Mouse (Mus musculus) cerebellum, postnatal 10 days (tissue): ENCODE data around the gene Nuak1.

Source experiments
- DNase-seq, 2 experiments: peaks; one replicate each; pipeline ENCODE4 v3.0.0; 2021; ENCODE audit warnings: mixed read lengths in 2 of 2

The Nuak1 gene

GRCm38 (mm10) chr10:84377956-84378355, 62.4 kb downstream of the Nuak1 start:
- DNase-seq, result no peak

GRCm38 (mm10) chr10:84376346-84376745, 64.1 kb downstream of the Nuak1 start:
- DNase-seq, result no peak

DNA sequence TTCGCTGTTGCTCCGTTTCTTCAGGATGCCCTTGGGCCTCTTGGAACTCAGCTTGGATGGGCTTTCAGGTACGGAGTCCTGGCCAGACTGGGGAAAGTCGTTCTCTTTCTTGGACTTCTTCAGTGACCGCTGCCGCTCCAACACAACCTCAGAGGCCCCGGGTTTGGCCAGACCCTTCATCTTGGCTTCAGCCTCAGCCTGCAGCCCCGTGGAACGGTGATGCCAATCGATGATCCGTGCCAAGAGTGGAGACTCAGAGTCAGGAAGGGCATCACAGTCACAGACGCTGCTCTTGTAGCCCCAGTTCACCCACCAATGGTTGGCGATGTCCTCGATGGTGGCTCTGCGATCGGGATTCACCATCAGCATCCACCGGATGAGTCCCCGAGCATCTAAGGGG, 65.4 kb downstream of the Nuak1 start:
- DNase-seq, result peak; percentile 81 to 86

GRCm38 (mm10) chr10:84373476-84373875, 66.9 kb downstream of the Nuak1 start:
- DNase-seq, result no peak

GRCm38 (mm10) chr10:84372161-84373095, 68.0 kb downstream of the Nuak1 start:
- DNase-seq, result peak; percentile 46 to 54

DNA sequence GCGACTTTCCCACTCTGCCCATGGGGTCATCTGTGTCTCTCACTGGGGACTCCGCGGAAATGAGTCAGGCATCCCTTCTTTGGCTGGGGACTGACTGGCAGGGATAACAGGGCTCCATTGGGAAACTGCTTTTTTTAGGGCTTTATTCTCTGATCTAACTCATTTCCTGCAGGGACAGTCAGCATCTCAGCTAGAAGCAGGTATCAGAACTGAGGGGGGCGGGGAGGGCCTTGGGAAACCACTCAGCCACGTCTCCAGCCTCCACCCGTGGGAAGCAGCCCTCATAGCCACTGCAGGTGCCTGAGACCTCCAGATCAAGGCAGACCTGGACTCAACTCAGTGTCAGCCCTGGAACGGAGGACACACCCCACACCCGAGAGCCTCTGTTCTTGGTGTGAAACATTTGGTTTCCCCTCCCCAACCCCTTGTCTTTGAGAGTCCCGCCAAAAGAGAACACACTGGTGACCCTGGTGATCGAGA, 68.7 kb downstream of the Nuak1 start:
- DNase-seq, result peak; percentile 53 to 64

DNA sequence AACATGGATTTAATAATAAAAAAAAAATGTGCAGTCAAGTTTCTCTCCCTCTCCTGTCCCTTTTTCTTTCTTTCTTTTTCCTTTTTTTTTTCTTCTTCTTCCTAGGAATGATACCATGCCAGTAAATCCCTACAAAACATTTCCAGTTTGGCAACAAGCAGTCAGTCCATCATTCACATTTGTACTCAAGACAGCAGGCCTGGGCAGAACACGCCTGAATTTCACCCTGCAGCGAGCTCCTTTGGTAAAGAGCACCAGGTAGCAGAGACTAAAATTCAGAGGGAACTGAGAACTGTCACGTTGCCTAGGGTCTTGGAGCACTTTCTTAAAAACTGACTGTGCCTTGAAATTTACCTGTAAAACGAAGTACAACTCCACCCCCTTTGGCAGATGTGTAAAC, 69.2 kb downstream of the Nuak1 start:
- no peak for DNase-seq

GRCm38 (mm10) chr10:84369646-84370314, 70.6 kb downstream of the Nuak1 start:
- no peak for DNase-seq

- DNase-seq, result peak in 1 of 2 experiments; percentile 3
Measured at GRCm38 (mm10) chr10:84368185-84368584, 72.2 kb downstream of the Nuak1 start.

- DNase-seq, result no peak
Measured at GRCm38 (mm10) chr10:84365166-84365865, 75.1 kb downstream of the Nuak1 start.

- DNase-seq, result no peak
Measured at GRCm38 (mm10) chr10:84363833-84364232, 76.6 kb downstream of the Nuak1 start.

GRCm38 (mm10) chr10:84360953-84361352, 79.4 kb downstream of the Nuak1 start:
- no peak for DNase-seq

GRCm38 (mm10) chr10:84360391-84360790, 80.0 kb downstream of the Nuak1 start:
- no peak for DNase-seq

DNA sequence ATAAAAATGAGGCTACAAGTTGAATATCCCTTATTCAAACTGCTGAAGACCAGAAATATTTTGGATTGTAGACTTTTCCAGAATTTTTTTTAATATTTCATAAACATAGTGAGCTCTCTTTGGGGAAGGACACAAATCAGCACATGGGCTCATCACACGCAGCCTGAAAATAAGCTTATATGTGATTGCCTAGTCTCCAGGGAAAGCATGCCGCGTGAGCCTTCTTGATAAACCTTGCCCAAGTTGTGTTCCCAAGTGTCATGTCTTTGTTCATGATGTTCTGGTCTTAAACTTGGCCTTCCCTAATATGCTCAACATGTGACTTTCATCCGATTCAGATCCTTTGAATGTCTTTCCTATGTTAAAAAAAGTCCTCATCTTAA, 81.7 kb downstream of the Nuak1 start:
- DNase-seq, result no peak

- DNase-seq, result peak; percentile 98 to 99
Measured at GRCm38 (mm10) chr10:84357997-84358737, 82.2 kb downstream of the Nuak1 start.

DNA sequence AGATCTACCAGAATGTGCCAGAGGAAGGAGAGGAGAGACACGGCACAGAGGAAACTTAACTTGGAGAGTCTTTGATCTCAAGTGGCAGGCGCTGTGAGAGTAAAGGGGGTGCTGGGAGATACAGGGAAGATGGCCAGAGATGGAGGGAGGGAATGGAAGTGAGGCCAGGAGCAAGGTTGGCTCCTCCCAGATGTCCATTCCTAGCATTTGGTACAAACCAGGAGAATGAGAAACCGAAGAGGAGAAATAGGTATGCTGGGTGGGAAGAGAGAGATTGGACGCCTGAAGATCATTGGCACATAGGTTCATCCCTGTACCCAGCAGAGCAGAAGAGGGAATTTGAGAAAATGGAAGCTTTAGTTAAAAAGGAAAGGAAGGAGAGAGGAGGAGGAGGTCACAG, 82.8 kb downstream of the Nuak1 start:
- DNase-seq, result peak; percentile 82 to 83

GRCm38 (mm10) chr10:84354323-84354722, 86.1 kb downstream of the Nuak1 start:
- no peak for DNase-seq

DNA sequence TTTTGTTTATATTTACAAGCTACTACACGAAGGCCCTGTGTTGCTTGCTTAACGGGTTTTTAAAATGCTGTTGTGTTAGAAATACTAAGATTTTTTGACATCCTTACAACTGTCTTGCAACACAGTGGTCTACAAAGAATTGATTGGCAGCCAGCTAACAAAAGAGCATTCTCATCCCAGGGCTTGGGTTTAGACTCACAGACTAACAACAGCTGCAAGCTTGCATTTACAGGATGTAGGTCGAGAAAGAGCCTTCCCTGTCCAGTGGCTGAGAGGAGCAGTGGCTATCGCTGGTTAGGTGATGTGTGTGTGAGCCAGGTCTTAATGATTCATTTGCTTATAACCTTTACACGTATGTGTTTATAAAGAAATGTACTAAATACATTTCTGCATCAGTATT, 94.7 kb downstream of the Nuak1 start:
- no peak for DNase-seq

DNA sequence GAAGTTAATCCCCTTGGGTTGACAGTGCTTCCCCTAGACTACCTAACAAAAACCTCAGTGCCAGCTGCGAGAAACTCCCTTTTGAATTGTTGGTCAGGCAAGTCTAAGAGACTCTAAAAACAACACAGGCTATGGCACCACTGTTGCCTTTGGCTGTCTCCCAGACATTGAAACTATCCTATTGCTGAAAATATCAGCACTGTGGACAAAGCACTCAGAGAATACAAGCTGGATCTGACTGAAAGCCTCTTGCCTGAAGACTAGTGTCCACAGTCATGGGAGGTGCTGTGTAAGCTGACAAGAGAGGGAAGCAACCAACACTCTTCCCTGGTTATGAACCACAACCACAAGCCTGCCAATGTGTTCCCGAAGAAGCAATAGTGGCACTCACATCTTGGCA, 96.9 kb downstream of the Nuak1 start:
- DNase-seq, result no peak

DNA sequence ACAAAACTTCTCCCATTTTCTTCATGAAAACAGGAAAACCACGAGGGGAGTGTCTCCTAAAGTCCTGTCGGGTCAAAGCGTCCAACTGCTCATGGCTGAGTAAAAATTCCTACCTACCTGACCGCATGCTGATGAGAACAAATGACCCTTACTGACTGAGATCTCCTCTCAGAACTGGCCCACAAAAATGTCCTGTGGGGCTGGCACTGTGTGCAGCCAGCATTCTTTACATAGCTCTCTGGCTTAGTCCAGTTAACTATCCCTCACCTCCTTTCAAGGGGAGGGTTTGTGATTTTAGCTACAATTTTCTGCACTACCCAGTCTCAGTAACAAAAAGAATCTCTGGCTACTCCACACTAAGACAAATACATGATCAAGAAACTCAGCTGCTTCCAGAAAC, 100.9 kb downstream of the Nuak1 start:
- DNase-seq, result no peak

DNA sequence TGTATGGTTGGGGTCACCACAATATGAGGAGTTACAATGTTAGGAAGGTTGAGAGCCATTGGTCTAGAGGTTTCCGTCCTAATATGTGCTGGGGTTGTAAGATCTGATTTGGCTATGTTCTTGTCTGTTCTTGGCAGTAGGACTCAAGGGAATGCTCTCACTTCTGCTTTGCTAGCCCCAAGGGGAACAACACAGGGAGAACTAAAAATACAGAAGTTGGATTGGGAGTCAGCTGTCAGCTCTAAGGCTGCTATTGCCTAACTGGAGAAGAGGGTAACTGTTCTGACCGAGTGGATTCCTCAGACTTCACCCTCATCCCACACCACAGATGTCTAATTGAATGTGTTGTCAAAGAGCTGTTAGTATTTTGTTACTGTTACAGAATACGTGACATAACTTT, 101.6 kb downstream of the Nuak1 start:
- DNase-seq, result no peak

- no peak for DNase-seq
Measured at GRCm38 (mm10) chr10:84335441-84335840, 105.0 kb downstream of the Nuak1 start.

GRCm38 (mm10) chr10:84329822-84330221, 110.6 kb downstream of the Nuak1 start:
- DNase-seq, result no peak
